Mouse (Mus musculus) intestine, embryonic 16.5 days (tissue): ENCODE data around the gene Habp4. TPM values are rescaled to one million over a fixed set of nuclear protein-coding genes. Genes with fewer than 3 reads are reported as not detected.
A peak's percentile ranks its signal among the peaks of the same experiment; 100 is the strongest.

Experiments used
- ATAC-seq: fragments of 200-750 bp; cut with Nextera tagmentation; 2 replicates; pipeline ENCODE4 v1.8.0; 2017; ENCODE audit warnings: moderate TSS enrichment, moderate library complexity
- H3K27ac ChIP-seq: fragments of 300-500 bp; sonication (generic); 2 replicates; pipeline ENCODE4 v1.5.1; 2014; ENCODE audit warnings: mild to moderate bottlenecking, low read length
- H3K27me3 ChIP-seq: fragments of 300-500 bp; sonication (generic); replicated peaks from 2 replicates; pipeline ENCODE4 v1.6.1; 2014; ENCODE audit warnings: low read length, control low read depth, mixed read lengths; ENCODE audit not compliant: control insufficient read depth, insufficient read depth
- H3K36me3 ChIP-seq: fragments of 300-500 bp; sonication (generic); 2 replicates; pipeline ENCODE4 v1.6.1; 2014; ENCODE audit warnings: low read length, control low read depth; ENCODE audit not compliant: control insufficient read depth, insufficient read depth
- H3K4me1 ChIP-seq: fragments of 300-500 bp; sonication (generic); 2 replicates; pipeline ENCODE4 v1.6.1; 2014; ENCODE audit warnings: low read length, control low read depth, mixed read lengths; ENCODE audit not compliant: control insufficient read depth, insufficient read depth
- H3K4me2 ChIP-seq: fragments of 300-500 bp; sonication (generic); 2 replicates; pipeline ENCODE4 v1.6.1; 2014; ENCODE audit warnings: low read depth, low read length, control low read depth
- H3K4me3 ChIP-seq: fragments of 300-500 bp; sonication (generic); 2 replicates; pipeline ENCODE4 v1.5.1; 2014; ENCODE audit warnings: mild to moderate bottlenecking, low read length
- H3K9ac ChIP-seq: fragments of 300-500 bp; sonication (generic); 2 replicates; pipeline ENCODE4 v1.6.1; 2014; ENCODE audit warnings: low read depth, low read length
- H3K9me3 ChIP-seq: fragments of 300-500 bp; sonication (generic); 2 replicates; pipeline ENCODE4 v1.6.1; 2016; ENCODE audit warnings: low read length, control low read depth; ENCODE audit not compliant: control insufficient read depth
- WGBS: fragments of 180-500 bp; shearing (Covaris S2); extraction: QIAGEN DNeasy Blood & Tissue Kit; methylation state at CpG from one replicate; pipeline ENCODE4 v1.1.7; 2014; 5-methylcytosine and 5-hydroxymethylcytosine counted together
- polyA plus RNA-seq: library from polyadenylated mRNA; unstranded; fragments of >200 nt; fragmentation: Nextera tagmentation; extraction: Ambion mirVana; gene quantifications from 2 replicates; pipeline ENCODE4 v1.2.1, GENCODE M21; 2015

The Habp4 gene
- polyA plus RNA-seq, 1 experiment from 2014 or later = 11.9 TPM

DNA sequence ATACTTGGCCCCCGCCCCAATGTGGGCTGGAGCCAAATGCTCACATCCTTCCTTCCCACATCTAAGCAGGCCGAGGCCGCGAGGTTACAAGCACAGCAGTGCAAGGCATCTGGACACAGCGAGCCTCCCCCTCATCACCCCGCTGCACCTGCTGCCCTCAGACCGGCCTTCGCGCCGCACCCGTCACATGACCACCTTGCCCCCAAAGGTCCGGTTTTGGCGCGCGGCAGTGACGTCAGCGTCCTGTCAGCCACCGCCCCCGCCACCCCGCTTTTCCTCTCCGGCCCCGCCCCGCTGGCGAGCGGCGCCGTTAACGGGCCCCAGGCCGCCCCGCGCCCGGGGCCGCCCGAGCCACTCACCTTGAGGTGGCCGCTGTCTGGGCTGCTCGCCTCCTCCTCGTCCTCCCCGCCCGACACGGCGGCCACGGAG, 9.4 kb upstream of the Habp4 start:
- Histone ChIP-seq H3K27ac (peak overlapping the region; percentile 93), H3K4me1 (peaks cover 14% of the 10 kb centered on the region), H3K27me3 (no peaks in the 10 kb centered on the region), H3K4me2 (peak overlapping the region; percentile 91), H3K9me3 (no peaks in the 10 kb centered on the region), H3K4me3 (peak overlapping the region; percentile 92), H3K9ac (peak overlapping the region; percentile 85), H3K36me3 (no peaks in the 10 kb centered on the region)
- under 1% methylated on average over 42 of the region's 42 CpGs for WGBS
- peak; percentile 24 for ATAC-seq

DNA sequence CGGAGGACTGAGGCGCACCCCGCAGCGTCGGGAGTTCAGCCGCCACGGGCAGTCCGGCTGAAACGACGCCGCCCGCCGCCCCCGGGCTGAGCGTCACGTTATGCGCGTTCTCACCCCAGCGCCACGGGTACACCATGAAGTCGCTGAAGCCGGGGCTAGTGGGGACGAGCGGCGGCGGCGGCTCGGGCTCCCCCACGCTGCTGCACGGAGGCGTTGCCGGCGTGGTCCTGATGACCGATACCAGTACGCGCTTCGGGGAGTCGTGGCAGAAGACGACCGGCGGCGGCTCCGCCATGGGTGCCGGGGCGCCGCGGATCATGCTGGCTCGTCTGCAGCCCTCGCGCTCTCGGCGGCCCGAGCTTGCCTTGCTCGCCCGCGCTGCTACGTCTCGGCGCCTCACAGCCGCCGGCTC, 8.9 kb upstream of the Habp4 start:
- WGBS = under 1% methylated on average over 59 of the region's 61 CpGs
- H3K36me3 ChIP-seq = no peaks in the 10 kb centered on the region

DNA sequence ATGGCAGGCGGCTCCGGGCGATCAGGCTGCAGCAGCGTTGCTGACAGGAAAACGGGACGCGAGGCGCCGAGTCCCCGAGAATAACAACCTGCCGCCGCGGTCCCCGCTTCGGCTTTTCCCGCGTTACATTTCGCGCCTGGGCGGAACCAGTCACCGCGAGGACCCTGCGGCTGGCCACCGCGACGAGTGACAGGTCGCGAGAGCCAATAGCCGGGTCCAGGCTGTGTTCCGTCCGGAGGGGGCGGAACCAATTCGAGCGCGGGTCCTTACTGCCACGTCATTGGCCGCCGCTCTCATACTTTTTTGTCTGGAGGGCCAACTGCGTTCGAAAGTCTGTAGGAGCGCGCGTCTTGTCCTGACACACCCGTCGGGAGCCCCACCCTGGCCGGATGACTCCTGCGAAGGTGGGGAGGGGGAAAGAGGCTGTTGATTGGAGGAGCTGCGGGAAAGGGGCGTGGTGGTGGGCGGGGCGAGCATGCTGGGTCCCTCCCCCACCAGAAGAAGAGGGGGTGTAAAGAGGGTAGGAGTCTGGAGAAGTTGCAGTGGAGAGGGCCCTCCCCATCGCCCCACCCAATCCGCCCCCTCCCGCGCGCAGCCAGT, 8.4 kb upstream of the Habp4 start, which contains the start of gene Zfp367:
Gene Zfp367 (minus strand): TSS at position 120 of the 600 bp plus-strand sequence.
- peak within 1 kb of the TSS; percentile 91 for H3K4me2 ChIP-seq
- under 1% methylated on average over 54 of the region's 56 CpGs for WGBS
- H3K27ac ChIP-seq = peak within 1 kb of the TSS; percentile 93
- ATAC-seq = peak; percentile 96
- H3K36me3 ChIP-seq = no peaks in the 10 kb centered on the region
- H3K9me3 ChIP-seq = no peaks in the 10 kb centered on the region
- no peaks in the 10 kb centered on the region for H3K27me3 ChIP-seq
- peaks cover 14% of the 10 kb centered on the region for H3K4me1 ChIP-seq
- H3K4me3 ChIP-seq = peak within 1 kb of the TSS; percentile 92
- peak within 1 kb of the TSS; percentile 85 for H3K9ac ChIP-seq

More for the DNA sequence above, 8.9 kb upstream of the Habp4 start:
- ATAC-seq = peak; percentile 20
- H3K9me3 ChIP-seq = no peaks in the 10 kb centered on the region
- peak overlapping the region; percentile 85 for H3K9ac ChIP-seq
- H3K27ac ChIP-seq = peak overlapping the region; percentile 93
- H3K27me3 ChIP-seq = no peaks in the 10 kb centered on the region
- H3K4me3 ChIP-seq = peak overlapping the region; percentile 92
- H3K4me1 ChIP-seq = peaks cover 14% of the 10 kb centered on the region
- peak overlapping the region; percentile 91 for H3K4me2 ChIP-seq

DNA sequence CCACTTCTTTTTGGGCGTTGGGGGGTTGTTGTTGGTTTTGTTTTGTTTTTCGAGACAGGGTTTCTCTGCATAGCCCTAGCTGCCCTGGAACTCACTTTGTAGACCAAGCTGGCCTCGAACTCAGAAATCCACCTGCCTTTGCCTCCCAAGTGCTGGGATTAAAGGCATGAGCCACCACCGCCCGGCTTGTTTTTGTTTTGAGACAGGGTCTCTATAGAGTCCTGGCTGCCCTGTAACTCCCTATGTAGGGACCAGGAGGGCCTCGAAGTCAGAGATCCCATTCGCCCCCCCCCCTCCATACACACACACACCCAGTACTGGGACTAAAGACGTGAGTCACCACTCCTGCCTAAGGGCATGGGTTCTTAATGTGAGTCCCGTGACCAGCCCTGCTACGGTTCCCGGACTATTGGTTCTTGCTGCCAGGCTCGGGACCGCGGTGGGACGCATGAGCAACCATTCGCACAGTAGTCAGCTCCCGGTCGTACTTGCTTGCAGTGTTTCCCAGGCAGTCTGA, 7.8 kb upstream of the Habp4 start:
- Histone ChIP-seq H3K9me3 (no peaks in the 10 kb centered on the region), H3K27me3 (no peaks in the 10 kb centered on the region), H3K4me3 (peak overlapping the region; percentile 92), H3K4me2 (peak overlapping the region; percentile 81), H3K9ac (peak overlapping the region; percentile 60), H3K27ac (peak overlapping the region; percentile 41; the same call in 1 of the 2 replicates), H3K4me1 (peaks cover 14% of the 10 kb centered on the region), H3K36me3 (no peaks in the 10 kb centered on the region)
- peak; percentile 49 for ATAC-seq
- 1% methylated on average over 18 of the region's 18 CpGs for WGBS

DNA sequence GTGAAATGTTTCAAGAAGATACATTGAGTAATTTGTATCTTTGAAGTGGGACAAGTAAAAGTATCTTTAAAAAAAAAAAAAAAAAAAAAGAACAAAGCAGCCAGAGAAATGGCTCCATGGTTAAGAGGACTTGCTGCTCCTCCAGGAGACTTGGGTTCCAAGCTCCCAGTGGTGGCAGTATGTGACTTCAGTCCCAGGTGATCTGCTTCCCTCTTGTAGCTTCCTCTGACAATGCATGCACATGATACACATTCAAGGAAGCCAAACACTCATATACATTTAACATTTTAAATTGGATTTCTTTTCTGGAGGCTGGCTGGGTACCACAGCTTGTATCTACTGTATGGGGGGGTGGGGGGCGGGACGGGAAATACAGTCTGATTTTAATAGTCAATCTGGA, 7.0 kb upstream of the Habp4 start:
- H3K4me3 ChIP-seq = no peak overlapping the region
- no peak for ATAC-seq
- H3K36me3 ChIP-seq = no peaks in the 10 kb centered on the region
- no peaks in the 10 kb centered on the region for H3K27me3 ChIP-seq
- H3K4me2 ChIP-seq = no peak overlapping the region
- H3K27ac ChIP-seq = no peak overlapping the region
- WGBS = 62% methylated on average over 2 of the region's 2 CpGs
- H3K9me3 ChIP-seq = no peaks in the 10 kb centered on the region
- H3K9ac ChIP-seq = no peak overlapping the region
- H3K4me1 ChIP-seq = peaks cover 14% of the 10 kb centered on the region

DNA sequence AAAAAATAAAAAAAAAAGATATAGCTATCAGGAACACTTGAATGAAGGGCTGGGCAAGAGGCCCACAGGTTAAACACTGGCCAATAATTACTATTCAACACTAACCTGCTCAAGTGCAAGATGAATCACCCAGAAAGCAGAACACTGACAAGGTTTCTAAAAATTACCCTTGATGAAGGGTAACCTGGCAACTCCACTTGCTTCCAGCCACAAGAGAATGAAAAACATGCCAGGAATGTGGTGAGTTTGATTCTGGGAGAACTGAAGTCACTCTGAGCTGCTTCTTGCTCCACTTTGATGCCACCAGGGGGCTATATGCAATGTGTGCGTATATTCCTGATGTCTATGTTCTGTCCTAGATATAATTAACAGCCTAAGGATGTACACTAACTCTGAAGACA, 6.5 kb upstream of the Habp4 start:
- Histone ChIP-seq H3K27ac (no peak overlapping the region), H3K9me3 (no peaks in the 10 kb centered on the region), H3K9ac (no peak overlapping the region), H3K4me3 (no peak overlapping the region), H3K4me1 (peaks cover 11% of the 10 kb centered on the region), H3K36me3 (no peaks in the 10 kb centered on the region), H3K4me2 (no peak overlapping the region), H3K27me3 (no peaks in the 10 kb centered on the region)
- ATAC-seq = no peak
- WGBS = 26% methylated on average over 1 of the region's 1 CpGs

DNA sequence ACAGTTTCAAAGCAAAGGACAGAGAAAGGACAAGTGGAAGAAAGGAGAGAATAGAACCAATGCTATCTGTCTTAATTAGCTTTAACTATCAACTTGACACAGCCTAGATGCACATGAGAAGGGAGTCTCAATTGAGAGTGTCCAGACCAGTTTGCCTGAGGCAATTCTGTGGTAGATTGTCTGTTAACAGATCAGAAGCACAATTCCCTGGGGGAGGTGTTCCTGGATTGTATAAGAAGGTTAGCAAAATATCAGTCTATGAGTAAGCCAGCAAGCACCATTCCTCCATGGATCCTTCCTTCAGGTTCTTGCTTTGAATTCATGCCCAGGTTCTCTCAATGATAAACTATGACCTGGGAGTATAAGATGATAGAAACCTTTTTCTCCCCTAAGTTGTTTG, 4.7 kb upstream of the Habp4 start:
- no peak for ATAC-seq
- Histone ChIP-seq H3K4me3 (no peak overlapping the region), H3K4me2 (no peak overlapping the region), H3K9me3 (no peaks in the 10 kb centered on the region), H3K36me3 (no peaks in the 10 kb centered on the region), H3K27me3 (no peaks in the 10 kb centered on the region), H3K4me1 (peaks cover 3% of the 10 kb centered on the region), H3K9ac (no peak overlapping the region), H3K27ac (no peak overlapping the region)

DNA sequence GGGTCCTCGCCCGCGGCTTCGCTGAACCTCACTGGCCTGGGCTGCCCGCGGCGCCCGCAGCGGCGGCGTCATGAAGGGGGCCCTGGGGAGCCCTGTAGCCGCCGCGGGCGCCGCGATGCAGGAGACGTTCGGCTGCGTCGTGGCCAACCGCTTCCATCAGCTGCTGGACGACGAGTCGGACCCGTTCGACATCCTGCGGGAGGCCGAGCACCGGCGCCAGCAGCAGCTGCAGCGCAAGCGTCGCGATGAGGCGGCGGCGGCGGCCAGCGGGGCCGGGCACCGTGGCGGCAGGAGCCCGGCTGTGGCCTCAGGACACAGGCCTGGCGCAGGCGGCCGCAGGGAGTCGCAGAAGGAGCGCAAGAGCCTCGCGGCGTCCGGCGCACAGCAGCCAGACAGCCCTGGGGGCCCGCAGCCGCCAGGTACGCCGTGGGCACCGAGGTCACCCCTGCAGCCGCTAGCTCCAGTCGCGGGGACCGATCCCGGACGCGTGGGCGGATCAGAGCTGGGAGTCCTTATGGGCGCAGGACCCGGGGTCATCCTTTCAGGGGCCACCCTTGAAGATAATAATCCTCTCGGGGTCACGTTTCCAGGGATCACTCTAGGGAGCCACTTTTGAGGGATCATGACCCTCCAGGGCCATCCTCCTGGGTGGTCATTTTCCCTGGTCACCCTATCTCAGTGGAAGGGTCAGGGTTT, 440 bp downstream of the Habp4 start:
- H3K27ac ChIP-seq = peak overlapping the region; percentile 83
- peaks cover 10% of the 10 kb centered on the region for H3K4me1 ChIP-seq
- peak overlapping the region; percentile 85 for H3K9ac ChIP-seq
- H3K36me3 ChIP-seq = no peaks in the 10 kb centered on the region
- peak overlapping the region; percentile 98 for H3K4me2 ChIP-seq
- peak; percentile 74; the same call in 1 of the 2 replicates for ATAC-seq
- H3K4me3 ChIP-seq = peak overlapping the region; percentile 83
- no peaks in the 10 kb centered on the region for H3K27me3 ChIP-seq
- under 1% methylated on average over 69 of the region's 71 CpGs for WGBS
- H3K9me3 ChIP-seq = no peaks in the 10 kb centered on the region

DNA sequence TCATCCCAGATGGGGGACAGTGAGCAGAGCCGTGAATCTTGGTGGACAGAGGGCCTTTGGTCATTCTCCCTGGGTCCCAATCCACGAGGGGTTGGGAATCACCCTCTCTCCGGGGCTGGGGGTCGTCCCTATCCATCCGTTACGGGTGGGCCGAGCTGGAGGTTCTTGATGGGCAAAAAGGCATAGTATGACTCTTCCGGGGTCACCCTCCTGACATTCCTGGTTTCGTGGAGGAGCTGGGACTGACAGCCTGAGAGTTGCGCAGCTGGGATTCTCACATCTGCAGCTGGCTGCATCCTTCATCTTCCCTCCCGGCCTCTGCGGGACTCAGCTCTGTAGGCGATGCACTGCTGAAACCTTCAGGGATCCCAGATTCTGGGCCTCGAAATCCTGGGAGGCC, 1.0 kb downstream of the Habp4 start:
- no peaks in the 10 kb centered on the region for H3K36me3 ChIP-seq
- no peak overlapping the region for H3K27ac ChIP-seq
- H3K4me1 ChIP-seq = peaks cover 10% of the 10 kb centered on the region
- H3K27me3 ChIP-seq = no peaks in the 10 kb centered on the region
- ATAC-seq = no peak; the same call in 1 of the 2 replicates
- no peaks in the 10 kb centered on the region for H3K9me3 ChIP-seq
- 3% methylated on average over 14 of the region's 14 CpGs for WGBS
- peak overlapping the region; percentile 83 for H3K4me3 ChIP-seq
- H3K9ac ChIP-seq = peak overlapping the region; percentile 85
- peak overlapping the region; percentile 98 for H3K4me2 ChIP-seq
